Mouse (Mus musculus) mesoderm, embryonic 11.5 days (tissue): ENCODE measurements at regions not wholly inside any gene's neighbourhood (a gene's known extent, or its start where the extent isn't known, plus 50 kb on each side); places are given as distances from the start of the nearest gene placed in this dataset.

Experiments
- DNase-seq: peaks from one replicate; pipeline ENCODE4 v3.0.0-alpha.2; 2012; ENCODE audit warnings: low read depth, low spot score

DNA sequence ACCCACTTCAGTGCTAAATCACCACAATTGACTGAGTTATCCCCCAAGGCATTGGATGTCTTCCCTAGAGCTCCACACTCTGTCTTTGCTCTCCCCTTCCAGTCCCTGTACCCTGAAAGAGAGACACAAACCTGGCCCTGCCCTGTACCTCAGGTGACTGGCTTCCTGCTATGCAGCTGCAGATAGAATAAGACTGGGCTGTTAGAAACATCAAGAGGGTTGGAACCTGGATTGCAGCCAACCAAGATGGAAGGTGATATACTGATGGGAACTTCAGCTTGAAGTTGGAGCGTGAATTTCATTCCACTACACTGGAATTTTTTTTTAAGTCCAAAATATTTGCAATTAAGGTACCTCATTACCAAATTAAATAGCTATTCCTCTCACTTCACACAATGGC is 379.0 kb upstream of the Mgmt start:
- no peak for DNase-seq

GRCm38 (mm10) chr7:136525821-136526220 is 368.6 kb upstream of the Mgmt start:
- DNase-seq: no peak

- DNase-seq: no peak
Observed at GRCm38 (mm10) chr7:136530006-136530785, 364.2 kb upstream of the Mgmt start.

- DNase-seq: no peak
Observed at GRCm38 (mm10) chr7:136531301-136531700, 363.1 kb upstream of the Mgmt start.

GRCm38 (mm10) chr7:136541876-136542655 is 352.3 kb upstream of the Mgmt start:
- peak; percentile 48 for DNase-seq

DNA sequence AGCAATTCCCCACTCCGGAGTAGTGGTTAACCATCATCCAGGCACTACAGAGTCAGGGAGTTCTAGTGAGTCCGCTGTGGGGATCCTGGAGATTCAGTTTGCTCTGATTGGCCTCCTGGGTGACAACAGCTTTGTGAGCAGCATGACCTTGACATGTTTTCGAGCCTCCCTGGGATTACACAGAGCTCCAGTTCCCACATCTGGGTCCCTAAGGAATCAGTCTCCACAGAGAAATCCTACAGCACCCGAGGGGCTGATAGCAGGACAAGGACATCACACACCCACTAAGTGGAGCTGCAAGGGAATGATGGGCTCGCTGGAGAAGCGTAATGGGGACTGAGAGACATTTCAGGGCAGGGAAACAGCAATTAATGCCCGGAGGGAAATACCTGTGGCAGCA is 351.5 kb upstream of the Mgmt start:
- DNase-seq: no peak

GRCm38 (mm10) chr7:136547837-136548236 is 346.6 kb upstream of the Mgmt start:
- DNase-seq: no peak

DNA sequence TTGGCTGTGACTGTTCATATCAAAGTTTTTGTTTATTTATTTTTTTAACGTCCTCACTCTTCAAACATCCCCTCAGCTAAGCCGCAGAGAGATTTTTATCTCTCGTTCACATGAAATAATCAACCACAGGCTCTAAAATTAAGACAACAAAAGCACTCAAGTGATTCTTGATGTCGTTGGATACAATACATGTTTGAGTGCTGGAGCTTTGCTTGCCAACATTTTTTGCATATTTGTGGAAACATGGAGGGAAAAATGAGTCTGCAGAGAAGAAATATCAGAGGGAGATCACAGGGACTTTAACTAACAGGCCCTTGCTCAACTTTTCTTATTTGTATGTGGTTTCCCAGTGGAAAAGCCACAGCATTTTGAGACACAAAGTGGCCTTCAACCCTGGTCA is 338.0 kb upstream of the Mgmt start:
- no peak for DNase-seq

DNA sequence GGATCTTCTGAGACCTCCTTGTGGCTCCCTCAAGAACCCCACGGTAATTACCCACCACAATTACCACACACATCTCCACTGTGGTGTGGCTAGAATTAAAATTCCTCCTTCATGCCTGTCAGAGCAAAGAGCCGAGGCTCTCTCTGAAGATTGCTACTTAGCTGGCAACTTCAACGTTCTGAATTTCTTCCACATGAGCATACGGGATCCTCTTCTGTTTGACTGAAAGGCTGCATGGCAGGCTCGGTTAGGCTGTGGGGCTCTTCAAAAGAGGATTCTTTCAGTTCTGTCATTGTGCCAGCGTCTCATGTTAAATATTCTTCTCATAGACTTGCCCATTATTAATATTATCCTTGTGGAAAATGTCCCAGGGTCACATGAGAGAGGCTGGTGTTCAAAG is 334.9 kb upstream of the Mgmt start:
- no peak for DNase-seq

- no peak for DNase-seq
Observed at GRCm38 (mm10) chr7:136570911-136571310, 323.5 kb upstream of the Mgmt start.

- peak; percentile 66 for DNase-seq
Observed at GRCm38 (mm10) chr7:136581896-136582295, 312.5 kb upstream of the Mgmt start.

GRCm38 (mm10) chr7:136584361-136584760 is 310.1 kb upstream of the Mgmt start:
- DNase-seq: no peak

DNA sequence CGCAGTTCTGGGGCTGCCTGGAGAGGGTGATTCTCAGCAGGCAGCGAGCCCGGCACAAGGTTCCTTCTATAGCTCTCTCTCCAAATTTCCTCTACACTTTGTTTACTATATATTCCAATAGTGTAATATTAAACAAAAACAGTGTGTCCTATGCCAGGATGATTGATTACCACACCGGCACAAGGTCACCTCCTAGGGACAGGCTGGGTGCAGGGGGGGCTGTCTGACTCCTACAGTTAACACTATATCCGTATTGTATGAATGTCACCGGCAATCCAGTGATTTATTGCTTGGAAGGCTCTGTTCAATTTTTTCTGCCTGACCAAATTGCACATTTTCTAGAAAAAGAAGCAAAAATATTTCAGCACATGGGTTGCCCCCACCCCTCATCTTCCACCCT is 305.9 kb upstream of the Mgmt start:
- peak; percentile 36 for DNase-seq

DNA sequence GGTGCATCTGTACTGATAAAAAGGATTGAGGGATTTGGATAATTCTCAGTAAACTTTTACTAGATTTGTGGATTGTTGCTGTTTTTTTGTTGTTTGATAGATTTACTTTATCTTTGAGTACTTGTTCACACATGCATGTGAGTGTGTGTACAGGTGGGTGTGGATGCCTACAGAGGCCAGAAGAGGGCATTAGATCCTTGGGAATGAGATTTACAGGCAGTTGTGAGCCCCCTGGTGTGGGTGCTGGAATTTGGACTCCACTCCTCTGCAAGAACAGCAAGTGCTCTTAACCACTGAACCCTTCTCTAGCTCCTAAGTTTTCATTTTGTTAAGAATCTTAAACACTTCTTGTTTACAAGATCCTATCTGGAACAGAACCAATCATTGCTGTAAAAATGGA is 303.5 kb upstream of the Mgmt start:
- no peak for DNase-seq

DNA sequence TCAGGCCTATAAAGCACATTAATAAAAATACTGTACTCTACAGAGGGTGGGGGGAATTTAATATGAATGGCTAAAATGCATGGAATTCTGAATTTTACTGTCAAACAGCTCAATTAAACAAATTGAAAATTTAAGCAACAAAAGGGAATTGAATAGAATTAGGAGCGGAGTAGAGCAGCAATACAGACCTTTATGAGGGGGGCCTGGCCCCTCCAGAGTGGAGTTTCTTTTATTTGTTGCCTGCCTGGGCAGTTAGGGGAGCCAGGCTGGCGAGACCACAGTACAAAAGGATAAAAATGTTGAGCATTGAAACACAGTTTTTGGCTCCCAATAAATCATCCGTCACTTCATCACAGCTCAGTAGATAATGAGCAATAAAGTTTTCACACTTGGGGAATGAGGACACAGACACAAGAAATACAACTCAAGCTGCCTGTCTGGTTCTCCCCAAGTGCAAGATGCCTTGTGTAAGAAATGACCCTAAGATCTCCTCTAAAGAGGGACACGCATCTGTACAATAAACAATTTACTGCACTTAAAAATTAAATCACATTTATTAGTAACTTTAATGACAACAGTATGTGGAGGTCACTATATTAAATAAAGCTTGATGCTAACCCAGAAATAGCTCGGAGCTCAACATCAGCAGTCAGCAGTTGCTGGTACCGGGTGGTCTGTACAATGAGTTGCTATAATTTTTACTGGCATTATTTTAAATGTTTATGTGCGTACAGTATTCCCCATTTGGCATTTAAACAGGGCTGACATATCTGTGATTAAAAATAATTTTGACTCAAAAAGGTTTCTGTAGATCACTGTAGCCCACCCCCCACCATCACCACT is 286.9 kb upstream of the Mgmt start:
- no peak for DNase-seq

GRCm38 (mm10) chr7:136613496-136613895 is 280.9 kb upstream of the Mgmt start:
- peak; percentile 58 for DNase-seq

DNA sequence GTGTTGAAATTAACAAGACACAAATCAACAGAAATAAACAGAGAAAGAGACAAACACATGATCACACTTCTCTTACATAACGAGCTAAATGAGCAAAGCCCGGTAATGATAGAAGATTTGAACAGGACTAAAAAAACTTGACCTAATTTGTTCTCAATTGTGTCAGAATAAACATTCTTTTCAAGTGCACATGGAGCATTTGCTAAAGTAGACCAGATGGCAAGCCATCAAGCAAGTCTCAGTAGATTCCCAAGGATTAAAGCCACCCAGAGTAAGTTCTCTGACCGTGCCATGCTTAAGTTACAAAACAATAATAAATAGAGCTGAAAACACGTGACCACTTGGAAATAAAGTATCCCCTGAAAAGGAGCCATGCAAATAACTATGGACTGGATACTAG is 269.9 kb upstream of the Mgmt start:
- DNase-seq: no peak

DNA sequence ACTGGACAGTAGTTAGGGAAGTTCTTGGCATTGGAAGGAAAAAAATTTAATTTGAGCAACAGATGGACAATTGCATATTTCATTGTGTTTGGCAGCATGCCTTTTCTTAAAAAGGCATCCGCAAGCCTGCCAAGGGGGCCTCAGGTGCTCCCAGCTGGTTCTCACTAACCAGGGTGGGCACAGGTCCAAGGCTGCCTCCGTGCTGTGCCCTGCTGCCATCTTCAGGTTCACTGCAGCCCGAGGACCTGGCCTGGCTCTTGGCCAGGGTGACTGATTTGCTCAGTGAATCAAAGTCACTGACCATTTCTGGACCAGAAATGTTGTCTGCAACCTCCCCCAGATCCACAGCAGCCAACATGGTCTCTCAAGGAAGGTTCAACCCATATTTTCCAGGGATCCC is 263.3 kb upstream of the Mgmt start:
- no peak for DNase-seq

GRCm38 (mm10) chr7:136640160-136640559 is 254.3 kb upstream of the Mgmt start:
- DNase-seq: peak; percentile 55

DNA sequence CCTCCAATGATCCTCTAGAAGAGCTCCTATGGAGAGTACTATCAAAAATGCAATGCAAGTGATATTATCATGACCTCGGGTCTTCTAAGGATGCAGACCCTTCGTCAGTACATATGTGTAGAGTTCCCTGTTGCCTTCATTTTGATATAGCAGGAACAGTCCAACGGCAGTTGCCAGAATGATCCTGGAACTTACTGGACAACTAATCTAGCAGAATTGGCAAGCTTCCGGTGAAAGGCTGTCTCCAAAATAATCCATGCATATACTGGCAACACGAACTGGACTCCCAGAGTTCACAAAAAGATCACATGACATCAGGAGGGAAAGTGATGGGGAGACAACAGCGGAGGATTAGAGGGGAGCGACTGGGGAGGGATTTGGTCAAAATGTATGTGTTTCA is 253.6 kb upstream of the Mgmt start:
- DNase-seq: no peak

GRCm38 (mm10) chr7:136649796-136650195 is 244.6 kb upstream of the Mgmt start:
- DNase-seq: no peak

- DNase-seq: peak; percentile 39
Observed at GRCm38 (mm10) chr7:136659930-136660329, 234.5 kb upstream of the Mgmt start.
